Mouse (Mus musculus): ENCODE results near the gene Lef1. TPM values are rescaled to one million over a fixed set of nuclear protein-coding genes. Genes with fewer than 3 reads are reported as not detected.
A peak's percentile ranks its signal among the peaks of the same experiment; 100 is the strongest.

Gene Lef1
- total RNA-seq (2012; rRNA removed) = 9.2 and 11.1 TPM in 2 replicates

DNA sequence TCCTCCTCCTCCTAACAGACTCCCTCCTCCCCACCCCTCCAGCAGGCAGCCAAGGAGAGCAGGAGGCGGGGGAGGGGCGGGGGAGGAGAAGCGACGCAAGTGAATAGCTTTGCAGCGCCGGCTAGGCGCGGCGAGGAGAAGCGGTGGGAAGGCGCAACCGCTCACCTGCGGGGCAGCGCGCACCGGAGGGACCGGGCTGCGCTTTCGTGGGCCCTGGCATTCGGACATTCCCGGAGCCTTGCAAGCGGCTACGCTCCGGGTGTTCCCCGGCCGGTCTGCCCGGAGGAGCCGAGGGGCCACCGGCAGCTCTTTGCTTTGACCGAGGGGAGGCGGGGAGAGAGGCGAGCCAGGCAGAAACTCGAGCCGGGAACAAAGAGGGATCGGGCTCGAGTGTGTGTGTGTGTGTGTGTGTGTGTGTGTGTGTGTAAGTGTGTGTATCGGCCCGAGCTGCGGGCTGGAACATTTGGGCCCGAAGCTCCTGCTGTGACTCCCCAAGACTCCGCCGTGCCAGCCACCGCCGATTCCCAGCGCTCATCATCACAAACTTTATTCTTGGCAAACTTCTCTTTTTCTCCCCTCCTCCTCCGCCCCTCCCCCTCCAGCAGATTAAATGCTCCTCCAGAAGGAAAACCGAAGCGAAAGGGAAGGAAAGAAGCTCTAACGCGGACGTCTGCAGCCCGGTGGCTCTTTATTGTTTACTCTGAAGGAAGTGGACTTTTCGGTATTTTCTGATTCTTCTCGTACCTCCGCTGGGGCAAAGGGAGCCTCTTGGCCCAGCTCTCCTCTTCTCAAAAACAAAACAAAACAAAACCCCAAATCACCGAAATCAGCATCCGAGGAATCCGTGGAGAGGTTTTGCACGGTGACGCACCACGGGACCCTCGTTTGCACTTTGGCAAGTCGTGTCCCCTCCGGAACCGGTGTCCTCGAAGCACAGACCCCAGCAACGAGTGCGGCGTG is at the start of gene Lef1:
Gene Lef1, plus strand, starts transcription at position 281 of the 960 bp plus-strand sequence.
- peak within 1 kb of the TSS; percentile 70 to 74 for H3K4me3 ChIP-seq (ENCODE audit: insufficient read depth in 1 of 2, low read depth in 1 of 2, low read length in 2 of 2, poor library complexity in 1 of 2, severe bottlenecking in 1 of 2)
- H3K9me3 ChIP-seq (ENCODE audit: control insufficient read depth, insufficient read depth, low read depth, low read length) = no peaks in the 10 kb centered on the region
- H3K36me3 ChIP-seq (ENCODE audit: control insufficient read depth, insufficient read depth, low read length, poor library complexity, severe bottlenecking) = no peaks in the 10 kb centered on the region; the same call in none of the 2 replicates
- peak; percentile 86 for DNase-seq (ENCODE audit: low read depth, low spot score)
- in situ Hi-C loops (cut with MboI; ENCODE audit: low sequenced_read_pairs in 2 of 2, unreplicated experiment in 2 of 2) = loop anchor here in 1 of 2 experiments (25.0 kb wide), 1 partner anchor 1898 kb away; no protein-coding TSS in a partner anchor
- no peak within 1 kb of the TSS for H3K27ac ChIP-seq (ENCODE audit: insufficient read depth, low read depth, low read length, poor library complexity, severe bottlenecking)
- peak within 1 kb of the TSS; percentile 65 for H3K9ac ChIP-seq (ENCODE audit: insufficient read depth, low read depth, low read length, poor library complexity, severe bottlenecking)
- peaks cover 0 to 2% of the 10 kb centered on the region in 2 experiments; a peak in 1 of 4 replicates for H3K4me1 ChIP-seq (ENCODE audit: control insufficient read depth in 2 of 2, insufficient read depth in 2 of 2, low read length in 2 of 2, poor library complexity in 1 of 2)
- no peak; the same call in 1 of the 2 replicates for TF ChIP-seq HCFC1 (IDR thresholded peaks at IDR 0.05; ENCODE audit: borderline replicate concordance, insufficient read depth, low read length)
- no peak for TF ChIP-seq ZC3H11A (IDR thresholded peaks at IDR 0.05; ENCODE audit: borderline replicate concordance, low read depth, low read length)

DNA sequence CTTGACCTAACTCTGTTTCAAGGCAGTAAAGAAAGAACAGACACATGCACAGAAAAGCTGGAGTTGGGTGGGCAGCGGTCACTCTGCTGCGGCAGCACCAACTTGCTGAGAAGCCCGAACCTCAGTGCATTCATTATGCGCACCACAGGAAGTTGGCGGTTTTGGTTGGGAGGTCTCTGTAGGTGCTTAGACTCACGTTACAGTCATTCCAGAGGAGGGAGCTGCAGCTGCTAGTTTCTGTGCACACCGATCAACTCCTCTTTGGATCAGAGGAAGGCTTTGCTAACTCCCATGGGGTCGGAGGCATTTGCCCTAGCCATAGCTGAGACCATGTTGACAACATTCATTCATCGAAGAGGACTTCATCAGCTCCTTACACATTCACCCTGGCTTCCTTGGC is 45.3 kb upstream of the Lef1 start:
- DNase-seq (ENCODE audit: low read depth, low spot score) = no peak
- Histone ChIP-seq H3K9me3 (ENCODE audit: control insufficient read depth, insufficient read depth, low read depth, low read length) (no peaks in the 10 kb centered on the region), H3K36me3 (ENCODE audit: control insufficient read depth, insufficient read depth, low read length, poor library complexity, severe bottlenecking) (no peaks in the 10 kb centered on the region), H3K9ac (ENCODE audit: insufficient read depth, low read depth, low read length, poor library complexity, severe bottlenecking) (no peak overlapping the region), H3K4me1 (ENCODE audit: control insufficient read depth in 2 of 2, insufficient read depth in 2 of 2, low read length in 2 of 2, poor library complexity in 1 of 2) (peaks cover 0 to 5% of the 10 kb centered on the region in 2 experiments; a peak in 2 of 4 replicates), H3K27ac (ENCODE audit: insufficient read depth, low read depth, low read length, poor library complexity, severe bottlenecking) (no peak overlapping the region), H3K4me3 (ENCODE audit: insufficient read depth in 1 of 2, low read depth in 1 of 2, low read length in 2 of 2, poor library complexity in 1 of 2, severe bottlenecking in 1 of 2) (no peak overlapping the region)
- in situ Hi-C loops (cut with MboI; ENCODE audit: low sequenced_read_pairs in 2 of 2, unreplicated experiment in 2 of 2) = no loop called here
- TF ChIP-seq HCFC1 (IDR thresholded peaks at IDR 0.05; ENCODE audit: borderline replicate concordance, insufficient read depth, low read length) (no peak), CHD2 (IDR thresholded peaks at IDR 0.05; ENCODE audit: low read depth, low read length) (no peak), ZC3H11A (IDR thresholded peaks at IDR 0.05; ENCODE audit: borderline replicate concordance, low read depth, low read length) (no peak), MAFK (IDR thresholded peaks at IDR 0.05; ENCODE audit: insufficient read depth, low read depth, low read length) (no peak), ZNF384 (IDR thresholded peaks at IDR 0.05; ENCODE audit: low read depth, low read length) (no peak)

DNA sequence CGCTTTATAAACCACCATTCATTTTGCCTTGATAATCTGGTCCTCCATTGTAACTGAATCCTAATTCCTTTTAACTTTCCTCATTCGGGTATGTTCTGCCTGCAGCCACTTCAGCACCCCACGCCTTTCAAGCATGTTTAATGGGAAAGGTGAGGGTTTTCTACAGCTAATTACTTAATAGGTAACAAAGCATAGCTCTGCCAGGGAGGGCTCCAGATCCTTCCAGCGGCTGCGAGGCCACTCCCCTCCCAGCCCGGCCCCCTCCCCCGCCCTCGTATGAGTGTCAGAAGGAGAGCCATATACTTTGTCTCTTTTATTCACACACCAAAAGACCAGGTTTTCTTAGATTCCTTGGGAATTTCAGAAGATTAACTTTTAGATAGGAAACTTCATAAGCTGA is 44.1 kb upstream of the Lef1 start:
- Histone ChIP-seq H3K4me1 (ENCODE audit: control insufficient read depth in 2 of 2, insufficient read depth in 2 of 2, low read length in 2 of 2, poor library complexity in 1 of 2) (peaks cover 0 to 5% of the 10 kb centered on the region in 2 experiments; a peak in 2 of 4 replicates), H3K4me3 (ENCODE audit: insufficient read depth in 1 of 2, low read depth in 1 of 2, low read length in 2 of 2, poor library complexity in 1 of 2, severe bottlenecking in 1 of 2) (no peak overlapping the region), H3K36me3 (ENCODE audit: control insufficient read depth, insufficient read depth, low read length, poor library complexity, severe bottlenecking) (no peaks in the 10 kb centered on the region), H3K9me3 (ENCODE audit: control insufficient read depth, insufficient read depth, low read depth, low read length) (no peaks in the 10 kb centered on the region), H3K9ac (ENCODE audit: insufficient read depth, low read depth, low read length, poor library complexity, severe bottlenecking) (no peak overlapping the region), H3K27ac (ENCODE audit: insufficient read depth, low read depth, low read length, poor library complexity, severe bottlenecking) (no peak overlapping the region)
- TF ChIP-seq CHD2 (IDR thresholded peaks at IDR 0.05; ENCODE audit: low read depth, low read length) (no peak), ZC3H11A (IDR thresholded peaks at IDR 0.05; ENCODE audit: borderline replicate concordance, low read depth, low read length) (no peak), HCFC1 (IDR thresholded peaks at IDR 0.05; ENCODE audit: borderline replicate concordance, insufficient read depth, low read length) (no peak), ZNF384 (IDR thresholded peaks at IDR 0.05; ENCODE audit: low read depth, low read length) (no peak), MAFK (IDR thresholded peaks at IDR 0.05; ENCODE audit: insufficient read depth, low read depth, low read length) (no peak)
- DNase-seq (ENCODE audit: low read depth, low spot score) = no peak
- in situ Hi-C loops (cut with MboI; ENCODE audit: low sequenced_read_pairs in 2 of 2, unreplicated experiment in 2 of 2) = no loop called here

DNA sequence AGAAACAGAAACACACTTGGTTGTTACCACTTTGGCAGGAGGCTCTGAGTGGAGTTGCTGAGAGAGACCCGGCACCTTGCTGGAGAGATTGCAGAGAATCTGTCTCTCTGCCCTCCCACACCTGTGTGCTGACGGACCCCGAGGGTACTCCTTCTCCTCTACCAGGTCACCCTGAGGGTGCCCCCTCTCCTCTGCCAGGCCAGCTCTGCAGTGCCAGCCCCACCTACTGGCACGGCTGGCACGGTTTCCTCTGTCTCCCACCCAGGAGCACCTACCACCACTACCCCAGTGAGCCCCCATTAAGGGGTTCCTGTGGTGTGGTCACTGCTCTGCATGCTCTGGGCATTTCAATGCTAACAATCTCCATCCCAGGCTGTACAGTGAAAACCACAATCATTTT is 42.3 kb upstream of the Lef1 start:
- Histone ChIP-seq H3K27ac (ENCODE audit: insufficient read depth, low read depth, low read length, poor library complexity, severe bottlenecking) (no peak overlapping the region), H3K9me3 (ENCODE audit: control insufficient read depth, insufficient read depth, low read depth, low read length) (no peaks in the 10 kb centered on the region), H3K4me1 (ENCODE audit: control insufficient read depth in 2 of 2, insufficient read depth in 2 of 2, low read length in 2 of 2, poor library complexity in 1 of 2) (peaks cover 0 to 5% of the 10 kb centered on the region in 2 experiments; a peak in 2 of 4 replicates), H3K36me3 (ENCODE audit: control insufficient read depth, insufficient read depth, low read length, poor library complexity, severe bottlenecking) (no peaks in the 10 kb centered on the region), H3K9ac (ENCODE audit: insufficient read depth, low read depth, low read length, poor library complexity, severe bottlenecking) (no peak overlapping the region), H3K4me3 (ENCODE audit: insufficient read depth in 1 of 2, low read depth in 1 of 2, low read length in 2 of 2, poor library complexity in 1 of 2, severe bottlenecking in 1 of 2) (no peak overlapping the region)
- TF ChIP-seq ZC3H11A (IDR thresholded peaks at IDR 0.05; ENCODE audit: borderline replicate concordance, low read depth, low read length) = no peak
- no peak for TF ChIP-seq HCFC1 (IDR thresholded peaks at IDR 0.05; ENCODE audit: borderline replicate concordance, insufficient read depth, low read length)
- no peak for TF ChIP-seq CHD2 (IDR thresholded peaks at IDR 0.05; ENCODE audit: low read depth, low read length)
- no peak for TF ChIP-seq MAFK (IDR thresholded peaks at IDR 0.05; ENCODE audit: insufficient read depth, low read depth, low read length)
- TF ChIP-seq ZNF384 (IDR thresholded peaks at IDR 0.05; ENCODE audit: low read depth, low read length) = no peak
- no peak for DNase-seq (ENCODE audit: low read depth, low spot score)
- in situ Hi-C loops (cut with MboI; ENCODE audit: low sequenced_read_pairs in 2 of 2, unreplicated experiment in 2 of 2) = no loop called here

Data from ES-E14 (cell line).